Mouse (Mus musculus): ENCODE data around the gene Fam83d.

Gene Fam83d

GRCm38 (mm10) chr2:158743518-158744141, 24.3 kb upstream of the Fam83d start:
- peak; percentile 75 for DNase-seq (ENCODE audit: low read depth, low spot score)

- peak; percentile 48 for DNase-seq (ENCODE audit: low read depth, low spot score)
Observed at GRCm38 (mm10) chr2:158745049-158745482, 22.8 kb upstream of the Fam83d start.

GRCm38 (mm10) chr2:158746164-158746563, 21.7 kb upstream of the Fam83d start:
- DNase-seq (ENCODE audit: low read depth, low spot score) = no peak

- peak; percentile 80 for DNase-seq (ENCODE audit: low read depth, low spot score)
Observed at GRCm38 (mm10) chr2:158749366-158749765, 18.5 kb upstream of the Fam83d start.

GRCm38 (mm10) chr2:158760231-158760630, 7.7 kb upstream of the Fam83d start:
- DNase-seq (ENCODE audit: low read depth, low spot score) = no peak

GRCm38 (mm10) chr2:158762339-158762738, 5.6 kb upstream of the Fam83d start:
- no peak for DNase-seq (ENCODE audit: low read depth, low spot score)

- DNase-seq (ENCODE audit: low read depth, low spot score) = no peak
Observed at GRCm38 (mm10) chr2:158768350-158768749, 457 bp downstream of the Fam83d start.

- no peak for DNase-seq (ENCODE audit: low read depth, low spot score)
Observed at GRCm38 (mm10) chr2:158768771-158769170, 878 bp downstream of the Fam83d start.

GRCm38 (mm10) chr2:158770126-158770757, 2.3 kb downstream of the Fam83d start:
- no peak for DNase-seq (ENCODE audit: low read depth, low spot score)

- DNase-seq (ENCODE audit: low read depth, low spot score) = no peak
Observed at GRCm38 (mm10) chr2:158771066-158771763, 3.3 kb downstream of the Fam83d start.

GRCm38 (mm10) chr2:158772808-158773207, 4.9 kb downstream of the Fam83d start:
- DNase-seq (ENCODE audit: low read depth, low spot score) = no peak

GRCm38 (mm10) chr2:158774886-158775285, 7.0 kb downstream of the Fam83d start:
- no peak for DNase-seq (ENCODE audit: low read depth, low spot score)

GRCm38 (mm10) chr2:158776716-158777115, 8.8 kb downstream of the Fam83d start:
- DNase-seq (ENCODE audit: low read depth, low spot score) = no peak

GRCm38 (mm10) chr2:158777490-158777889, 9.6 kb downstream of the Fam83d start:
- no peak for DNase-seq (ENCODE audit: low read depth, low spot score)

- DNase-seq (ENCODE audit: low read depth, low spot score) = no peak
Observed at GRCm38 (mm10) chr2:158778349-158778748, 10.5 kb downstream of the Fam83d start.

GRCm38 (mm10) chr2:158781126-158781525, 13.2 kb downstream of the Fam83d start:
- DNase-seq (ENCODE audit: low read depth, low spot score) = no peak

- no peak for DNase-seq (ENCODE audit: low read depth, low spot score)
Observed at GRCm38 (mm10) chr2:158786927-158787795, 19.3 kb downstream of the Fam83d start.

GRCm38 (mm10) chr2:158794494-158795004, 26.7 kb downstream of the Fam83d start, which contains the start of gene Dhx35:
Gene Dhx35, plus strand, starts transcription at chr2:158794807.
- DNase-seq (ENCODE audit: low read depth, low spot score) = peak; percentile 96

- no peak for DNase-seq (ENCODE audit: low read depth, low spot score)
Observed at GRCm38 (mm10) chr2:158795043-158795442, 27.1 kb downstream of the Fam83d start.

GRCm38 (mm10) chr2:158795875-158796274, 28.0 kb downstream of the Fam83d start:
- no peak for DNase-seq (ENCODE audit: low read depth, low spot score)

- DNase-seq (ENCODE audit: low read depth, low spot score) = no peak
Observed at GRCm38 (mm10) chr2:158799328-158799727, 31.4 kb downstream of the Fam83d start.
